Mouse (Mus musculus): ENCODE results near the gene Vmn2r107.

The Vmn2r107 gene

DNA sequence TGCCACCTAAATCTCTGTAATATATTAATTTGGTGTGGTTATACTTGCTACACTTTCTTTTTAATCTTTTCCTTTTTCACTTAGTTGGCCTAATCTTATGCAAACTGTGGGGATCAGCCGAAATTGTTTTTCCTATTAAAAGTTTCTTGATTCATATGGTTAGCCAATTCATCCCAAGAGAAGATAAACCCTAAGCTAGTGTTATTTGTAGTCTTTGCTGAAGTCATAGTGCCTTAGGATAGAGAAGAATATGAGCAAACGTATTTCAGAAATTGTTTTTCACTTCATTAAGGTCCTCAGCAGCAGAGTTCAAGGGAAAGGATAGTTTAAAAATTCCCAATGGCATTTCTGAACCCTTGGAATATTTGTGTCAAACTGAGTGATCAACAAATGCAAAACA, at the start of gene Vmn2r107:
TSS of gene Vmn2r107 (plus strand) at position 301 of the 400 bp plus-strand sequence.
- no peak for DNase-seq (ENCODE audit: low read depth)

DNA sequence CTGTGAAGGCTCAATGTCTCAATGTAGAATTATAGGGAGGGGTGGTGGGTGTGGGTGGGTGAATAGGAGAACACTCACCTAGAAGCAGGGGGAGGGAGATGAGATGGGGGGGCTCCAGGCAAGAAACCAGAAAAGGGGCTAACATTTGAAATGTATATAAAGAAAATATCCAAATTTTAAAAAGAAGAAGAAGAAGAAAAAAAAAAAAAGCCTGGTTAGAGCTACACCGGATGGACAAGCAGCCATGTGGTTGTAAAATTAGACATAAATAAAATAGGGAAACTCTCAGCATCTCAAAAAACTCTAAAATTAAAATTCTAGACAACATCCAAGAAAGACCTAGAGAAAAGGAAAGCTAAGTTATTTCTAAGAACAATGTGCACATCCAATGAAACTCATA, 39.3 kb upstream of the Vmn2r107 start:
- DNase-seq (ENCODE audit: low read depth), result no peak

DNA sequence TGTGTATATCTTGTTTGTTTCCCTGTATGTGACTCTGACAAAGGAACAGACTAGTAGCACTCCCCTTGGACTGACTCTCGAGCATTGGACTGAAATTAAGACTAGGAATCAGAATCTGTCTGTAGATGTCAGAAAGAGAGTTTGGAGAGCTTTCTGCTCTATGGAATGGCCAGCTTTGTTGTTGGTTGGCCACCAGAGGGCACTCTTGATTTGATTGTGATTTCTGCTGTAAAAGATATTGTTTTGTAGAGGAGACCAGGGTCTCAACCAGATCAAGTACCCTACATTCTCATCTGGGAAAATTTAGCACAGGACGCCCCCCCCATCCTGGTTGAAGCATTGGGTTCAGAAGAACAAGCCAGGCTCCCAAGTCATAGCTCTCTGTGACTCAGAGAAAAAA, 54.1 kb downstream of the Vmn2r107 start:
- DNase-seq (ENCODE audit: low read depth), result no peak

DNA sequence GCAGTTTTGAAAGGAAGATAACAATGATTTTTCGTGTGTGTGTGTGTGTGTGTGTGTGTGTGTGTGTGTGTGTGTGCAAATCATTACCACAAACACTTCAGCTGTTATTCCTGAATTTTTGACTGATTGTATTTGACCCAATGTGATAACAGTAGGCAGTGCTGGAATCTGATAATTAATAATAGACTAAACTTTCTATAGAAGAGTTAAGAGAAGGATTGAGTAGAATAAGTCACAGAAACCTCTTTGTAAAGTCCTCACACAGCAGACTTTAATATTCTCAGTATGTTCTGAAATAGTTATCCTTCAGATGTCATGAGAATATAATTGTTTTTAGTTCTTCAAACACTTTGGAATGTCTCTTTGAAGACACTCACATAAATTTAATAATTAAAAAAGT, 68.8 kb downstream of the Vmn2r107 start, which contains the start of gene Vmn1r224:
TSS of gene Vmn1r224 (plus strand) at position 301 of the 400 bp plus-strand sequence.
- no peak for DNase-seq (ENCODE audit: low read depth)

All from fibroblast of lung, adult 2 months (primary cell).